ENCODE assay signal across 18 mouse cellular contexts in the genomic region with DNA sequence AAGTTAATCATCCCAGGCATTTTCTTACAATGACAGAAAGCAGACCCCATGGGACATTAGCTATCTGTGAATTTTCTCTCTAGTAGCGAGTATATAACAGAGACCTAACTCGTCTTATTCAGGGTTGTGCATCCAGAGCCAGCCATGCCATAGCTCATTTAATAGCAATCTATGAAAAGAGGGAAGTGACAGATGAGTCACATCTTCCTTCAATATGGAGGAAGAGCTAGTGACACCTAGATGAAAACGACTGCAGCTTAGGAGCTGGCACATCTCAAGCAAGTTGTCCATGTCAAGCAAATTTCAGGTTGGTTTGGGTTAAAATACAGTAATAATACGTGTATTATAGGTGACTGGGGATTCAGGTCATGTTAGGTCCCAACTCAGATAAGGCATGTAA.
"Had no signal": no experiment of that assay in that cellular context is flagged by ENCODE, and none has a peak within 500 bp of the region (broad histone marks: within the 10 kb centered on the region; RNA-seq: fewer than 3 reads in every experiment).

No protein-coding gene starts in this region.

- H3K4me2 ChIP-seq: kidney, embryonic 15.5 days; liver, embryonic 13.5 days; midbrain, embryonic 13.5 days; neural tube, embryonic 12.5 days; neural tube, embryonic 15.5 days had no signal

- DNase-seq: kidney, adult 2 months; layer of hippocampus, adult 9-11 months; liver, embryonic 13.5 days; lung, adult 2 months; lung, postnatal 14 days; retina, postnatal 1 day; right cerebral cortex, postnatal 25 days; spleen, adult 18-20 months; thymus, adult 18-20 months; thymus, postnatal 36 days had no signal

- H3K27ac ChIP-seq: kidney, embryonic 15.5 days; liver, embryonic 13.5 days; midbrain, embryonic 10.5 days; midbrain, embryonic 13.5 days; neural tube, embryonic 12.5 days; neural tube, embryonic 15.5 days had no signal

- H3K9ac ChIP-seq: kidney, embryonic 15.5 days; liver, embryonic 13.5 days; midbrain, embryonic 13.5 days; neural tube, embryonic 12.5 days; neural tube, embryonic 15.5 days had no signal

- H3K9me3 ChIP-seq: kidney, embryonic 15.5 days; liver, embryonic 13.5 days; megakaryocyte, embryonic 14.5 days; midbrain, embryonic 10.5 days; midbrain, embryonic 13.5 days; neural tube, embryonic 12.5 days; neural tube, embryonic 15.5 days had no signal

- H3K36me3 ChIP-seq: kidney, embryonic 15.5 days; liver, embryonic 13.5 days; midbrain, embryonic 10.5 days; midbrain, embryonic 13.5 days; neural tube, embryonic 12.5 days; neural tube, embryonic 15.5 days had no signal

- H3K4me1 ChIP-seq: liver, embryonic 13.5 days; midbrain, embryonic 13.5 days; neural tube, embryonic 12.5 days; neural tube, embryonic 15.5 days had no signal

- H3K27me3 ChIP-seq: kidney, embryonic 15.5 days; liver, embryonic 13.5 days; midbrain, embryonic 13.5 days; neural tube, embryonic 12.5 days; neural tube, embryonic 15.5 days had no signal

- H3K4me3 ChIP-seq: kidney, embryonic 15.5 days; liver, embryonic 13.5 days; megakaryocyte, embryonic 14.5 days; midbrain, embryonic 10.5 days; midbrain, embryonic 13.5 days; neural tube, embryonic 12.5 days; neural tube, embryonic 15.5 days had no signal

- ATAC-seq: intestine, postnatal 0 days; midbrain, embryonic 13.5 days; midbrain, embryonic 16.5 days had no signal
